Mouse (Mus musculus): Measurements from ENCODE around the gene Tcea2. TPM values are rescaled to one million over a fixed set of nuclear protein-coding genes. Genes with fewer than 3 reads are reported as not detected.
A peak's percentile ranks its signal among the peaks of the same experiment; 100 is the strongest.

The Tcea2 gene
- polyA plus RNA-seq, 1 experiment from 2014 or later: 21.2 TPM

DNA sequence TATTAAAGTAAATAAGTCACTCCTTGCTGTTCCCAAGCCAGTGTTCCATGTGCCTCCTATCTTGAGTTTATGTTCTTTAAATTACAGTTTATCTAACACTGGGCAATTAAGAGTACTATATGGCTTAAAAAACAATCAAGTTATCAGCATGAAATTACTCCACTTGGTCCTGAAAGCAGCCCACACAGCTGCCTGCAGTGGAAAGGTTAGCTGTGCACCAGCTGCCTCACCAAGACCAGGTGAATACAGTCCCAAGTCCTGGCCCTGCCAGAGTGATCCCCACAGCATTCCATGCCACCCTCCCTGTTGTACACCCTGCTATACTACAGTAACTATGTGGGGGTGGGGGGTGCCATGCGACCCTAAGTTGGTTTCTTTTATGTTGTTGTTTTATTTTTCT, 26.6 kb upstream of the Tcea2 start:
- no peak for ATAC-seq (ENCODE audit: low FRiP score)
- DNase-seq (ENCODE audit: low spot score): no peak
- no peaks in the 10 kb centered on the region for H3K9me3 ChIP-seq (ENCODE audit: control insufficient read depth, low read length)
- WGBS: 94% methylated on average over 1 of the region's 1 CpGs
- no peaks in the 10 kb centered on the region for H3K27me3 ChIP-seq (ENCODE audit: control insufficient read depth, insufficient read depth, low read length)
- no peak overlapping the region for H3K9ac ChIP-seq (ENCODE audit: low read depth, low read length)
- peaks cover 4% of the 10 kb centered on the region; the same call in 1 of the 2 replicates for H3K36me3 ChIP-seq (ENCODE audit: control insufficient read depth, insufficient read depth, low read length)
- no peak overlapping the region for H3K4me3 ChIP-seq (ENCODE audit: low read depth, low read length)
- H3K4me2 ChIP-seq (replicated peaks; ENCODE audit: low read depth, low read length): no peak overlapping the region
- H3K4me1 ChIP-seq (replicated peaks; ENCODE audit: control insufficient read depth, insufficient read depth, low read length): no peaks in the 10 kb centered on the region
- no peak overlapping the region for H3K27ac ChIP-seq (ENCODE audit: low read depth, low read length)

DNA sequence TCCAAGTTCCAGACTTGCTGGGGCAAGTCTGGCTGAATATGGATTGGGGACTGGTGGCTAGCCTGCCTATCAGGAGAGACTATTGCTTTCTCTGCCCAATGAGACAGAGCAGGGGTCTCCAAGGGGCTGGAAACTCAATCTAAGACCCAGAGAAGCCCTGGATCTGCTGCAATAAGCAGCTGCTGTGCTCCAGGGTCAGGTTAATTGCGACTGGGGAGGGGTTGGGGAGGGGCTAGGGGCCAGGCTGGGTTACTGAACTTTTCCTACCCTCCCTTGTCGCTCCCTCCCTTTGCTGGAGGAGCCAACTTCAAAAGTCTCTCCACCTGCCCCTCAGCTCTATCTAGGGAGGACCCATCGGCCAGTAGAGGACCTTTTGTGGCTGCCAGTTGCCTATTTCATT, 23.4 kb upstream of the Tcea2 start, which contains the start of gene Gm29797:
Gene Gm29797, plus strand, starts transcription at position 301 of the 400 bp plus-strand sequence.
- H3K9ac ChIP-seq (ENCODE audit: low read depth, low read length): no peak within 1 kb of the TSS
- no peaks in the 10 kb centered on the region for H3K9me3 ChIP-seq (ENCODE audit: control insufficient read depth, low read length)
- ATAC-seq (ENCODE audit: low FRiP score) (no peak), DNase-seq (ENCODE audit: low spot score) (no peak)
- no peaks in the 10 kb centered on the region for H3K27me3 ChIP-seq (ENCODE audit: control insufficient read depth, insufficient read depth, low read length)
- no peak within 1 kb of the TSS for H3K4me3 ChIP-seq (ENCODE audit: low read depth, low read length)
- no peaks in the 10 kb centered on the region for H3K36me3 ChIP-seq (ENCODE audit: control insufficient read depth, insufficient read depth, low read length)
- no peak within 1 kb of the TSS for H3K4me2 ChIP-seq (replicated peaks; ENCODE audit: low read depth, low read length)
- H3K27ac ChIP-seq (ENCODE audit: low read depth, low read length): no peak within 1 kb of the TSS
- WGBS: 69% methylated on average over 3 of the region's 3 CpGs
- H3K4me1 ChIP-seq (replicated peaks; ENCODE audit: control insufficient read depth, insufficient read depth, low read length): no peaks in the 10 kb centered on the region

DNA sequence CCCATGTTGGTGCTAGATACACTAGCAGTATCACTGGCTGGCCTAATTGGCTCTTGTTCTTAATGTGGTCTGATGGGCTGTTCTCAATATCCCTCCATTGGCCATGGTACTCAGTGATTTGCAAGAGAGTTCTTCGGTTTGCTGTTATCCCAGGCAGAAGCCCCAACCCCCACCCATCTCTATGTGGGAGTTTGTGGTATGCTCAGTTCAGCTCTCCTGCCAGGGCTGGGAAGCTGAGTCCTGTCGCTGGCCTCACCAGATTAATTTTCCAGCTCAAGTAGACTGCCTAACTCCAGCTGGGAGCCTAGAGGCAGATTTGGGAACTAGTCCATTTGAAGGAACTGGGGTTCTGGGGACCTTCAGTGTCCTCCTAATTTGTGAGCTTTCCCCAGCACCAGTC, 22.7 kb upstream of the Tcea2 start:
- H3K9ac ChIP-seq (ENCODE audit: low read depth, low read length): no peak overlapping the region
- ATAC-seq (ENCODE audit: low FRiP score) (no peak), DNase-seq (ENCODE audit: low spot score) (no peak)
- no peaks in the 10 kb centered on the region for H3K27me3 ChIP-seq (ENCODE audit: control insufficient read depth, insufficient read depth, low read length)
- H3K4me2 ChIP-seq (replicated peaks; ENCODE audit: low read depth, low read length): no peak overlapping the region
- no peaks in the 10 kb centered on the region for H3K9me3 ChIP-seq (ENCODE audit: control insufficient read depth, low read length)
- H3K4me3 ChIP-seq (ENCODE audit: low read depth, low read length): no peak overlapping the region
- no peaks in the 10 kb centered on the region for H3K4me1 ChIP-seq (replicated peaks; ENCODE audit: control insufficient read depth, insufficient read depth, low read length)
- no peaks in the 10 kb centered on the region for H3K36me3 ChIP-seq (ENCODE audit: control insufficient read depth, insufficient read depth, low read length)
- no peak overlapping the region for H3K27ac ChIP-seq (ENCODE audit: low read depth, low read length)
- 73% methylated on average over 2 of the region's 2 CpGs for WGBS

DNA sequence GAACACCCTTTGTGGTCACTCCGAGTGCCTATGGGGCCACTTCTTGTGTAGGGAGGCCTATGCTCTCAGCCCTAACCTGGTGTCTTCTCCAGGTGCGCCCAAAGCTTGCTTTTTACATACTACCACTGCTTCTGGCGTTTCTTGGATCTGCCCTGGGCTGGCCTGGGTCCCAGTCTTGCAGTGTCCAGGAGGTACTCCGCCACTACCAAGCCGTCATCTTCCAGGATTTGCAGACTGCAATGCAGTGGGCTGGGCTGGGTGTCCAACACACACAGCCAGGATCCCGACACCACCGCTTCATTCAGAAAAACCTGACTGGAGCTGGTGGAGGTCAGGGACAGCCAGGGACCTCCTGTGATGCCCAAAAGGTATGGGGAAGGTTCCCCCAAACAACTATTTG, 21.6 kb upstream of the Tcea2 start:
- H3K27ac ChIP-seq (ENCODE audit: low read depth, low read length): no peak overlapping the region
- H3K4me2 ChIP-seq (replicated peaks; ENCODE audit: low read depth, low read length): no peak overlapping the region
- H3K27me3 ChIP-seq (ENCODE audit: control insufficient read depth, insufficient read depth, low read length): no peaks in the 10 kb centered on the region
- no peaks in the 10 kb centered on the region for H3K36me3 ChIP-seq (ENCODE audit: control insufficient read depth, insufficient read depth, low read length)
- WGBS: 81% methylated on average over 7 of the region's 7 CpGs
- H3K4me3 ChIP-seq (ENCODE audit: low read depth, low read length): no peak overlapping the region
- H3K4me1 ChIP-seq (replicated peaks; ENCODE audit: control insufficient read depth, insufficient read depth, low read length): no peaks in the 10 kb centered on the region
- ATAC-seq (ENCODE audit: low FRiP score) (no peak), DNase-seq (ENCODE audit: low spot score) (no peak)
- H3K9ac ChIP-seq (ENCODE audit: low read depth, low read length): no peak overlapping the region
- no peaks in the 10 kb centered on the region for H3K9me3 ChIP-seq (ENCODE audit: control insufficient read depth, low read length)

DNA sequence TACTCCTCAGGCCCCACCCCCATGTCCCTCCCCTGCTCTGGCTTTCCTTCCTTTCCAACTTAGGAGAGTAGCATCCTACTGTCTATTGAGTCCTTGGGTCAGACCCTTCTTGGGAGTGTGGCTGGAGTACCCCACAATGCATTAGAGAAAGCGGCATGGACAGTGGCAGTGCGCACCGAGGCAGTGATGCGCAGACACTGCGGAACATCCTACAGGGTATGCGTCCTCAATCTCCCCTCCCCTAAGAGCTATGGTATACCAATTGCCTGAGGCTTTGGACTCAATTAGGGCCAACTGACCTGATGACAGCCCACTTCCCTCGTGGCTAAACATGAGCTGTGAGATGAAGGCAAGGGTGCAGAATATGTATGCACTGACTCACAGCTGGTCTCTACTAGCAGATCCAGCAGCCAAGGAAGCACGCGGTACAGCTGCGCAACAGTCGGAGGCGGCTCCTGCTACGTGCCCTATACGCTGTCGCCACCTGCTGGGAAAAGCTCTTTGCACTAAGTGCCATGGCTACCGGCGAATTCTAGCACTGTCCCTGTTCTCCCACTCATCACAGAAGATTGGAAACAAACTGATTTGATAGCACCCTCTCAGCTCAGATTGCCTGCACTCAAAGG, 21.1 kb upstream of the Tcea2 start:
- 36% methylated on average over 17 of the region's 17 CpGs for WGBS
- Histone ChIP-seq H3K9ac (ENCODE audit: low read depth, low read length) (no peak overlapping the region), H3K27me3 (ENCODE audit: control insufficient read depth, insufficient read depth, low read length) (no peaks in the 10 kb centered on the region), H3K27ac (ENCODE audit: low read depth, low read length) (no peak overlapping the region), H3K36me3 (ENCODE audit: control insufficient read depth, insufficient read depth, low read length) (no peaks in the 10 kb centered on the region), H3K4me2 (replicated peaks; ENCODE audit: low read depth, low read length) (no peak overlapping the region), H3K9me3 (ENCODE audit: control insufficient read depth, low read length) (no peaks in the 10 kb centered on the region), H3K4me3 (ENCODE audit: low read depth, low read length) (no peak overlapping the region), H3K4me1 (replicated peaks; ENCODE audit: control insufficient read depth, insufficient read depth, low read length) (no peaks in the 10 kb centered on the region)
- ATAC-seq (ENCODE audit: low FRiP score) (peak; percentile 41), DNase-seq (ENCODE audit: low spot score) (peak; percentile 40)

DNA sequence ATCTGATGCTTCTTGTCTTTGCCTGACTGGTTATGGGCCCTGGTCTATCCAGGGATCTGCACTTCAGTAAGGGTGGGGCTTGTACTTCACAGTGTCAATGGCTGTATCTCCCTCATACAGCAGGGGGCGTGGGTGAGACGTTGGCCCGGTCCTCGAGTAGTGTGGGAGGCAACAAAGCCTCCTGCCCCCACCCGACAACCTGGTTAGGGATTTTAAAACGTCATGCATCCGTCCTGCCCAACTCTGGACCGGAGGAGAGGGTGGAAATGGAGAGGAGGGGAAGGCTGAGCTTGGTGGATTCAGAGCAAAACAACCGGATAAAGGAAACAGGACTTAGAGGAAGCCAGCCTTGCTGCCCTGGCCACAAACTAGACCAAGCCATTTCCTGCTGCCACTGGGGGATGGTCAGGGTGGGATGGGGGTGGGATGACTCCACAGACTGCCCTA, 20.5 kb upstream of the Tcea2 start:
- ATAC-seq (ENCODE audit: low FRiP score): peak; percentile 84
- Histone ChIP-seq H3K4me3 (ENCODE audit: low read depth, low read length) (no peak overlapping the region), H3K36me3 (ENCODE audit: control insufficient read depth, insufficient read depth, low read length) (no peaks in the 10 kb centered on the region), H3K27ac (ENCODE audit: low read depth, low read length) (no peak overlapping the region), H3K9me3 (ENCODE audit: control insufficient read depth, low read length) (no peaks in the 10 kb centered on the region), H3K4me1 (replicated peaks; ENCODE audit: control insufficient read depth, insufficient read depth, low read length) (no peaks in the 10 kb centered on the region), H3K27me3 (ENCODE audit: control insufficient read depth, insufficient read depth, low read length) (no peaks in the 10 kb centered on the region), H3K9ac (ENCODE audit: low read depth, low read length) (no peak overlapping the region), H3K4me2 (replicated peaks; ENCODE audit: low read depth, low read length) (no peak overlapping the region)
- WGBS: 11% methylated on average over 9 of the region's 9 CpGs
- DNase-seq (ENCODE audit: low spot score): peak; percentile 80

DNA sequence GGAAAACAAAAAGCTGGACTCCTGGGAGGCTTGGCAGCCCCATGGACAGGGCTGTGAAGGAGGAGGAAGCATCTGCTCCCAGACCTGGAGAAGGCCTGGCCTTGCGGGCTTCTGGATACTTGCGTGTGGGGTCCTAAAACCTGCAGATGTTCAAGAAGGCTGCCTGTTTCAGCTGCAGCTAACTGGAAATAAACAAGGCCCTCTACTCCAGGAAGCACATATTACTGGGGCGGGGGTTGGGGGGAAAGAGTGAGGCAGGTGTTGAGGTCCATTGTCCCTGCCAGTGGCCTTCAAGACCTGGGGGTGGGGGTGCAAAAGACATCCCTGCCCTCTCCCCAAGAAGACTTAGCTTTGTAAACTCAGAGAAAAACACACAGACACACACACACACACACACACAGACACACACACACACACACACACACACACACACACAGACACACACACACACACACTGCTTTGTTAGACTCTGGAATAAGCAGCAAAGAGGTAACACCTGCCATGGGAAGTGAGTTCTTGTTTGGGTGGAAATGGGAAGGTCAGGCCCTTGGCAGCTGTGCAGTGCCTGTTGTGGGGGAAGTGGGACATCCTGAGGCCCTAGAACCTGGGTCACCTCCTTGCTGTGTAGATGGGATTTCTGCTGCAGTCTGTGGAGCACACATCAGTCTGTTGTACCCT, 17.4 kb upstream of the Tcea2 start:
- H3K36me3 ChIP-seq (ENCODE audit: control insufficient read depth, insufficient read depth, low read length): no peaks in the 10 kb centered on the region
- ATAC-seq (ENCODE audit: low FRiP score): no peak
- H3K4me1 ChIP-seq (replicated peaks; ENCODE audit: control insufficient read depth, insufficient read depth, low read length): no peaks in the 10 kb centered on the region
- H3K27ac ChIP-seq (ENCODE audit: low read depth, low read length): peak overlapping the region; percentile 10; the same call in 1 of the 2 replicates
- H3K4me2 ChIP-seq (replicated peaks; ENCODE audit: low read depth, low read length): no peak overlapping the region
- H3K9me3 ChIP-seq (ENCODE audit: control insufficient read depth, low read length): no peaks in the 10 kb centered on the region
- H3K27me3 ChIP-seq (ENCODE audit: control insufficient read depth, insufficient read depth, low read length): no peaks in the 10 kb centered on the region
- no peak overlapping the region for H3K9ac ChIP-seq (ENCODE audit: low read depth, low read length)
- WGBS: 85% methylated on average over 3 of the region's 3 CpGs
- no peak for DNase-seq (ENCODE audit: low spot score)
- H3K4me3 ChIP-seq (ENCODE audit: low read depth, low read length): no peak overlapping the region

DNA sequence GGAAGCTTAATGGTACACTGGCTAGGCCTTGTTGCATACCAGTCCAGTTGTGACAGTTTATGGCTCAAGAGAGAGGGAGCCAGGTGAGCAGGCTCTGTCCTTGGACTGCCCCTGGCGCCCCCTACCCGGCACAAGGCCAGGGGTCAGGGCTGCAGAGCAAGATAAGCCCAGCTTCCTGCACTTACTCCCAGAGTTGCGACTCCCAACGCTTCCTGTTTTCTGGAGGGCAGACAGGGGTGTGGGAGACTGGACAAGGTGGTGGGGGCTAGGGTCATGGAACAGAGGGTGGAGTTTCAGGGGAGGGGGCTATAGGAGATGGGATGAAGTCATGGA, 16.8 kb upstream of the Tcea2 start:
- no peaks in the 10 kb centered on the region for H3K27me3 ChIP-seq (ENCODE audit: control insufficient read depth, insufficient read depth, low read length)
- no peak overlapping the region for H3K4me3 ChIP-seq (ENCODE audit: low read depth, low read length)
- H3K36me3 ChIP-seq (ENCODE audit: control insufficient read depth, insufficient read depth, low read length): no peaks in the 10 kb centered on the region
- no peak overlapping the region for H3K9ac ChIP-seq (ENCODE audit: low read depth, low read length)
- H3K4me2 ChIP-seq (replicated peaks; ENCODE audit: low read depth, low read length): no peak overlapping the region
- H3K27ac ChIP-seq (ENCODE audit: low read depth, low read length): no peak overlapping the region
- H3K9me3 ChIP-seq (ENCODE audit: control insufficient read depth, low read length): no peaks in the 10 kb centered on the region
- no peaks in the 10 kb centered on the region for H3K4me1 ChIP-seq (replicated peaks; ENCODE audit: control insufficient read depth, insufficient read depth, low read length)
- no peak for DNase-seq (ENCODE audit: low spot score)
- 36% methylated on average over 4 of the region's 4 CpGs for WGBS
- no peak for ATAC-seq (ENCODE audit: low FRiP score)

DNA sequence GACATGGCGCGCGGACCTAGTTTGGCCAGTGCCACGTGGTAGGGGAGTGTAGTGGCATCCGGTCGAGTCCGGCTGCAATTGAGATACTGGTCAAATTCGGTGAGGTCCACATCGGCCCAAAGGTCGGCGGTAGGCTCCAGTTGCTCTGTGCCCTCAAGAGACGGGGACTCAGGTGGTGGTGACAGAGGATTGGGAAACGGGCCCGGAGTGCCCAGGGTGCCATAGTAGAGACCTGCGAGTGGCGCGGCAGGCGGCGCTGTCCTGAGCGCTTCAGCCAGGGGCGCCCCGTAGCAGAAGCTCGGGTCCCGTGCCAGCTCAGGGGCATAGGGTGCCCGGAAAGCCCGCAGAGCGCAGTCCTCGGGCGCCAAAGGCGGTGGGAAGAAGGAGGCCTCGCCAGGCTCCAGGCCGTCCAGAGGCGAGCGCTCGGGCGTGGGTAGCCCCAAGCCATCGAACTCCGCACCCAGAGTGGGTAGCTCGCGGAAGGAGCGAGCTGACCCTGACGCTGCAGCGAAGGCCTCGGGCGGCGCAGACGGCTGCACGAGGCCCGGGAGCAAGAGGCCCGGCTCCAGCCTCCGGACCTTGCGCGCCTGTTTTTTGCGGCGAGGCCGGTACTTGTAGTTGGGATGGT, 9.7 kb upstream of the Tcea2 start:
- H3K27me3 ChIP-seq (ENCODE audit: control insufficient read depth, insufficient read depth, low read length): peaks cover 43% of the 10 kb centered on the region
- H3K4me1 ChIP-seq (replicated peaks; ENCODE audit: control insufficient read depth, insufficient read depth, low read length): peaks cover 9% of the 10 kb centered on the region; the same call in 1 of the 2 replicates
- peak overlapping the region; percentile 62 for H3K4me2 ChIP-seq (replicated peaks; ENCODE audit: low read depth, low read length)
- ATAC-seq (ENCODE audit: low FRiP score): no peak
- 3% methylated on average over 53 of the region's 56 CpGs for WGBS
- peak; percentile 31 for DNase-seq (ENCODE audit: low spot score)
- H3K27ac ChIP-seq (ENCODE audit: low read depth, low read length): no peak overlapping the region
- no peaks in the 10 kb centered on the region for H3K36me3 ChIP-seq (ENCODE audit: control insufficient read depth, insufficient read depth, low read length)
- H3K9ac ChIP-seq (ENCODE audit: low read depth, low read length): no peak overlapping the region
- no peaks in the 10 kb centered on the region for H3K9me3 ChIP-seq (ENCODE audit: control insufficient read depth, low read length)
- H3K4me3 ChIP-seq (ENCODE audit: low read depth, low read length): peak overlapping the region; percentile 34
